Mouse (Mus musculus): ENCODE data around the gene Sct. TPM values are rescaled to one million over a fixed set of nuclear protein-coding genes. Genes with fewer than 3 reads are reported as not detected.
"Not testable (repeated sequence)": the region's sequence is repeated elsewhere in the genome, so short reads cannot be mapped to it uniquely, and the experiment has no call there.

The Sct gene
- polyA plus RNA-seq, 1 experiment from 2014 or later, result 2.6 TPM

DNA sequence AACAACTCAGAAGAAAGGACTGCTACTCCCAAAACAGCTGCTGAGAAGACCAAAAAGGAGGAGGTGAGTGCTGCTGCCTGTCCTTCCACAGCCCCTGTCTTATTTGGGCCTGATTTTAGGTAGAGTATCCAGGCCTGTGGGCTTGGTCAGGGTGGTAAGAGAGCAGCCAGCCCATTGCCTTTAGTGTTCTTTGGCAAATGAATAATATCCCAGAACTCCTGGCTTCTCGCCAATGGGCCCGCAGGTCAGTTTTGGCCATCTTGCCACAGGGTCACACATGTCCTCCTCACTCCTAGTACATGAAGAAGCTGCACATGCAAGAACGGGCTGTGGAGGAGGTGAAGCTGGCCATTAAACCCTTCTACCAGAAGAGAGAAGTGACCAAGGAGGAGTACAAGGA, 17.5 kb downstream of the Sct start:
- Histone ChIP-seq H3K36me3 (ENCODE audit: control insufficient read depth, insufficient read depth, low read length) (peaks cover 58% of the 10 kb centered on the region), H3K4me3 (ENCODE audit: low read length) (no peak overlapping the region), H3K27ac (ENCODE audit: low read length) (no peak overlapping the region), H3K9me3 (ENCODE audit: control insufficient read depth, low read length) (no peaks in the 10 kb centered on the region), H3K9ac (ENCODE audit: low read length) (no peak overlapping the region), H3K4me2 (ENCODE audit: low read depth, low read length) (no peak overlapping the region), H3K4me1 (replicated peaks; ENCODE audit: control insufficient read depth, insufficient read depth, low read length) (peaks cover 6% of the 10 kb centered on the region), H3K27me3 (ENCODE audit: control insufficient read depth, insufficient read depth, low read depth, low read length) (no peaks in the 10 kb centered on the region)
- 87% methylated on average over 3 of the region's 3 CpGs for WGBS
- no peak for ATAC-seq (ENCODE audit: low read depth)

DNA sequence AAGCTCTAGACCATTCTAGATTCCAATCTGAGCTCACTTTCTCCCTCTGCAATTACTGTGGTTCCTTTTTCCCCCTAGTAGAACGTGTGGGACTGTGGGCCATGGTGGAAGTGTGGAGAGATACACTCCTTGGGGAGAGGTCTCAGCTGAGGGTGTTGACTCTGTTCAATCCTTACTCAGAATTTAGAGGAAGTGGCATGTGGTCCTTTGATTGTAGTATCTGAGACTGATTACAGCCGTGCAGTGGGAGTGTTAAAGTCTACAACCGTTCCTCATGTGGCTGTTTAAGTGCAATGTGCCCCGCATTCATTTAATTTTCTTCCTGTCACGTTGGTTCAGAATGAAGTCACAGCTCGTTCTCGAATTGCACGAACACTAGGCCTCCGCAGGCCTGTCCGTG, 22.8 kb downstream of the Sct start:
- Histone ChIP-seq H3K9ac (ENCODE audit: low read length) (no peak overlapping the region), H3K4me2 (ENCODE audit: low read depth, low read length) (no peak overlapping the region)

DNA sequence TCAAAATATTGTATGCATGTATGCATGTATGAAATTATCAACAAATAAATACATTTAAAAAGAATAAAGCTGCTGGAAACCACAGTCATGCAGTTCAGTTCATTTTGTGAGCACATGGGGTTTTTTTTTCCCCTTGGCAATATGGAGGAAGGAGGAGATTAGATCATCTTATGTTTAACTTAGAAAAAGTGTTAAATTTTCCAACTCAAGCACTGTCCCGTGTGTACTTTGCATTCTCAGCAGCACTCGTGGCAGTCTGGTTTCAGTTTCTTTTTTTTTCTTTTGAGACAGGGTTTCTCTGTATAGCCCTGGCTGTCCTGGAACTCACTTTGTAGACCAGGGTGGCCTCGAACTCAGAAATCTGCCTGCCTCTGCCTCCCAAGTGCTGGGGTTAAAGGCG, 28.4 kb downstream of the Sct start:
- H3K9me3 ChIP-seq (ENCODE audit: control insufficient read depth, low read length); H3K9ac ChIP-seq (ENCODE audit: low read length); H3K27ac ChIP-seq (ENCODE audit: low read length); H3K27me3 ChIP-seq (ENCODE audit: control insufficient read depth, insufficient read depth, low read depth, low read length); H3K4me1 ChIP-seq (replicated peaks; ENCODE audit: control insufficient read depth, insufficient read depth, low read length); H3K4me2 ChIP-seq (ENCODE audit: low read depth, low read length); ATAC-seq (ENCODE audit: low read depth); H3K4me3 ChIP-seq (ENCODE audit: low read length): not testable (repeated sequence)
- WGBS, result 71% methylated on average over 4 of the region's 4 CpGs
- peaks cover 52% of the 10 kb centered on the region for H3K36me3 ChIP-seq (ENCODE audit: control insufficient read depth, insufficient read depth, low read length)

More for the DNA sequence above, 22.8 kb downstream of the Sct start:
- H3K27ac ChIP-seq (ENCODE audit: low read length), result no peak overlapping the region
- no peaks in the 10 kb centered on the region for H3K27me3 ChIP-seq (ENCODE audit: control insufficient read depth, insufficient read depth, low read depth, low read length)
- H3K36me3 ChIP-seq (ENCODE audit: control insufficient read depth, insufficient read depth, low read length), result peaks cover 62% of the 10 kb centered on the region
- H3K4me1 ChIP-seq (replicated peaks; ENCODE audit: control insufficient read depth, insufficient read depth, low read length), result no peaks in the 10 kb centered on the region
- H3K9me3 ChIP-seq (ENCODE audit: control insufficient read depth, low read length), result no peaks in the 10 kb centered on the region
- ATAC-seq (ENCODE audit: low read depth), result no peak
- 91% methylated on average over 10 of the region's 10 CpGs for WGBS
- no peak overlapping the region for H3K4me3 ChIP-seq (ENCODE audit: low read length)

DNA sequence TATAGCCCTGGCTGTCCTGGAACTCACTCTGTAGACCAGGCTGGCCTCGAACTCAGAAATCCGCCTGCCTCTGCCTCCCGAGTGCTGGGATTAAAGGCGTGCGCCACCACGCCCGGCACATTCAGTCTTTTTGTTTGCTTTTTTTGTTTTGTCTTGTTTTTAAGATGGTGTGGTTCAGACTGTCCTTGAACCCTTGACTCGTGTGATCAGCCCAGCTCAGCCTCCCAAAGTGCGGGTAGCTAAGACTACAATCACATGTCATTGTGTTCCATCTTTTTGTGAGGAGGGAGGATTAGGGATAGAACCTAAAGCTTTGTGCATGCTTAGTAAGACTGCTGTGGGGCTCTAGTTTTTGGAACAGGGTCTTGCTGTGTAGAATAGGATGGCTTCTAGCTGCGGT, 47.4 kb downstream of the Sct start:
- WGBS, result 90% methylated on average over 9 of the region's 10 CpGs

DNA sequence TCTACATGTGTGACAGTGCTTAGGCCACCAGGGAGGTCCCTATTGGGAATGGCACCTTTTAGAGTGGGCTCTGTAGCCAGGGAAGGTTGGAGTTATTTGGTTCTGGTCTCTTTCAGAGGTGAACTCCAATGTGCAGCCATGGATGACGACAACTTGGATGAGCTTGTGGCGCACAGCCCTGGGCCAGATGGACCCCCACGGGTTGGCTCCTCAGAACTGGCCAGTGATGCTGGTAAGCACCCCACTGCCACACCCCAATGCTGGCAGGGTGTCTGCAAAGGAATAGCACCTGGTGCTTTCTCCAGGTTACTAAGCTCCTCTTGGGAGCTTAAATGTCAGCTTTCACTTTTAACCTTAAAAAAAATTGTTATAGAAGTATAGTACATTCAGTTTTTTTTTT, 47.8 kb downstream of the Sct start:
- Histone ChIP-seq H3K4me2 (ENCODE audit: low read depth, low read length) (no peak overlapping the region), H3K9me3 (ENCODE audit: control insufficient read depth, low read length) (no peaks in the 10 kb centered on the region), H3K27me3 (ENCODE audit: control insufficient read depth, insufficient read depth, low read depth, low read length) (no peaks in the 10 kb centered on the region), H3K27ac (ENCODE audit: low read length) (no peak overlapping the region), H3K4me1 (replicated peaks; ENCODE audit: control insufficient read depth, insufficient read depth, low read length) (peaks cover 11% of the 10 kb centered on the region), H3K4me3 (ENCODE audit: low read length) (no peak overlapping the region), H3K9ac (ENCODE audit: low read length) (no peak overlapping the region), H3K36me3 (ENCODE audit: control insufficient read depth, insufficient read depth, low read length) (peaks cover 27% of the 10 kb centered on the region)
- ATAC-seq (ENCODE audit: low read depth), result no peak
- WGBS, result 89% methylated on average over 3 of the region's 3 CpGs

More for the DNA sequence above, 47.4 kb downstream of the Sct start:
- peaks cover 27% of the 10 kb centered on the region for H3K36me3 ChIP-seq (ENCODE audit: control insufficient read depth, insufficient read depth, low read length)
- H3K27me3 ChIP-seq (ENCODE audit: control insufficient read depth, insufficient read depth, low read depth, low read length), result no peaks in the 10 kb centered on the region
- H3K4me3 ChIP-seq (ENCODE audit: low read length), result no peak overlapping the region
- H3K4me2 ChIP-seq (ENCODE audit: low read depth, low read length), result no peak overlapping the region
- H3K4me1 ChIP-seq (replicated peaks; ENCODE audit: control insufficient read depth, insufficient read depth, low read length), result peaks cover 11% of the 10 kb centered on the region
- ATAC-seq (ENCODE audit: low read depth), result no peak
- no peak overlapping the region for H3K9ac ChIP-seq (ENCODE audit: low read length)
- no peaks in the 10 kb centered on the region for H3K9me3 ChIP-seq (ENCODE audit: control insufficient read depth, low read length)
- no peak overlapping the region for H3K27ac ChIP-seq (ENCODE audit: low read length)

DNA sequence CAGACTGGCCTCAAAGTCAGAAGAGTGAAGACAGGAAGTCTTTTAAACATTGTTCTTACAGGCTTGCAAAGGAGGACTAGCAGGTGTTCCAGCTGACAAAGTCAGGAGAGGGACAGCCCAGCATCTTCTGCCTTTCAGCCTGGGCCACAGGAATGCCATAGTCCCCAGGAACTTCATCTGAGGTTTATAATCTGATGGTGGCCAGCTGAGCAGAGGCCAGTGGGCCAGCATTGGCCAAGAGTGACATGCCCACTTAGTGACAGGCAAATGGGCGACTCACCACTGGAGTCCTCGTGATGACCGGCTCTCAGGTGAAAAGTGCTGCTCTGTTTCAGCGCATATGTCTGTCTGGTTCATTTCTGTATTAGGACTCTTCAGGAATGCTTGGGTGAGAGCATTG, 48.4 kb downstream of the Sct start:
- Histone ChIP-seq H3K36me3 (ENCODE audit: control insufficient read depth, insufficient read depth, low read length) (peaks cover 27% of the 10 kb centered on the region), H3K9me3 (ENCODE audit: control insufficient read depth, low read length) (no peaks in the 10 kb centered on the region), H3K4me2 (ENCODE audit: low read depth, low read length) (no peak overlapping the region; the same call in 1 of the 2 replicates), H3K27ac (ENCODE audit: low read length) (no peak overlapping the region), H3K4me1 (replicated peaks; ENCODE audit: control insufficient read depth, insufficient read depth, low read length) (peaks cover 11% of the 10 kb centered on the region), H3K9ac (ENCODE audit: low read length) (no peak overlapping the region), H3K27me3 (ENCODE audit: control insufficient read depth, insufficient read depth, low read depth, low read length) (no peaks in the 10 kb centered on the region), H3K4me3 (ENCODE audit: low read length) (no peak overlapping the region)
- 96% methylated on average over 4 of the region's 4 CpGs for WGBS
- no peak for ATAC-seq (ENCODE audit: low read depth)

DNA sequence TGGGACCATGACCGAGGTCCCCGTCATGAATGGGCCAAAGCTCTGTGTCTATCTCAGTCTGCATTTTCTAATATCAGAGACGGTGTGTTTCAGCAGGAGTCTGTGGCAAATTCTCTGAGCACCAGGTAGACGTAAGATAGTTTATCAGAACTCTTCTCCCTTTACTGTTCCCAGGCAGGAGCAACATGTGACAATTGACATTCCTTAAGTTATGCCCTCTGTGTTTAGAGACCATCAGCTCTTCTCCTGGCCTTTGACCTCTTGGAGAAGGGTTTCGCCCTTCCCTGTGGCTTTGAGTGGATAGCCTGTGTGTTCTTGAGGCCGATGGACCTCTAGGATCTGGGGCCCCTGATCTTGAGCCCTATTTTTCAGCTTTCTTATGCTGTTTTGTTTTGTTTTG, 49.2 kb downstream of the Sct start:
- Histone ChIP-seq H3K9me3 (ENCODE audit: control insufficient read depth, low read length) (no peaks in the 10 kb centered on the region), H3K36me3 (ENCODE audit: control insufficient read depth, insufficient read depth, low read length) (peaks cover 22% of the 10 kb centered on the region), H3K27me3 (ENCODE audit: control insufficient read depth, insufficient read depth, low read depth, low read length) (no peaks in the 10 kb centered on the region), H3K27ac (ENCODE audit: low read length) (no peak overlapping the region), H3K4me2 (ENCODE audit: low read depth, low read length) (peak overlapping the region; percentile 95), H3K4me3 (ENCODE audit: low read length) (peak overlapping the region; percentile 72), H3K4me1 (replicated peaks; ENCODE audit: control insufficient read depth, insufficient read depth, low read length) (peaks cover 11% of the 10 kb centered on the region), H3K9ac (ENCODE audit: low read length) (peak overlapping the region; percentile 93)
- WGBS, result 42% methylated on average over 6 of the region's 6 CpGs
- ATAC-seq (ENCODE audit: low read depth), result no peak

Other genes with a start within 250 kb of the Sct start
- gene B4galnt4, start 218.0 kb downstream of the Sct start, polyA plus RNA-seq (2015; fragmentation: Nextera tagmentation; extraction: Ambion mirVana), result 3.2 and 3.8 TPM in 2 replicates
- 16.6 and 18.5 TPM in 2 replicates for gene Pkp3, start 200.9 kb downstream of the Sct start, polyA plus RNA-seq (2015; fragmentation: Nextera tagmentation; extraction: Ambion mirVana)
- gene Sigirr, start 178.6 kb downstream of the Sct start, polyA plus RNA-seq (2015; fragmentation: Nextera tagmentation; extraction: Ambion mirVana), result 17.7 and 20.4 TPM in 2 replicates
- 6.7 and 6.9 TPM in 2 replicates for gene Ano9, start 161.3 kb downstream of the Sct start, polyA plus RNA-seq (2015; fragmentation: Nextera tagmentation; extraction: Ambion mirVana)
- gene Ptdss2, start 156.8 kb downstream of the Sct start, polyA plus RNA-seq (2015; fragmentation: Nextera tagmentation; extraction: Ambion mirVana), result 60.3 and 65.2 TPM in 2 replicates
- gene Rnh1, start 106.3 kb downstream of the Sct start, polyA plus RNA-seq (2015; fragmentation: Nextera tagmentation; extraction: Ambion mirVana), result 153 and 165 TPM in 2 replicates
- 48.5 and 48.8 TPM in 2 replicates for gene Hras, start 85.1 kb downstream of the Sct start, polyA plus RNA-seq (2015; fragmentation: Nextera tagmentation; extraction: Ambion mirVana)
- 8.6 and 8.9 TPM in 2 replicates for gene Lrrc56, start 85.0 kb downstream of the Sct start, polyA plus RNA-seq (2015; fragmentation: Nextera tagmentation; extraction: Ambion mirVana)
- 1.3 and 1.4 TPM in 2 replicates for gene Lmntd2, start 65.1 kb downstream of the Sct start, polyA plus RNA-seq (2015; fragmentation: Nextera tagmentation; extraction: Ambion mirVana)
- gene Rassf7, start 63.3 kb downstream of the Sct start, polyA plus RNA-seq (2015; fragmentation: Nextera tagmentation; extraction: Ambion mirVana), result 69.4 and 86.6 TPM in 2 replicates
- gene Phrf1, start 50.3 kb downstream of the Sct start, polyA plus RNA-seq (2015; fragmentation: Nextera tagmentation; extraction: Ambion mirVana), result 72.3 and 77.2 TPM in 2 replicates
- gene Irf7, start 12.7 kb downstream of the Sct start, polyA plus RNA-seq (2015; fragmentation: Nextera tagmentation; extraction: Ambion mirVana), result 3.4 and 4.8 TPM in 2 replicates
- 0.15 and 0.35 TPM in 2 replicates for gene Cdhr5, start 2.3 kb downstream of the Sct start, polyA plus RNA-seq (2015; fragmentation: Nextera tagmentation; extraction: Ambion mirVana)
- 0.11 and 0.43 TPM in 2 replicates for gene Drd4, start 12.9 kb upstream of the Sct start, polyA plus RNA-seq (2015; fragmentation: Nextera tagmentation; extraction: Ambion mirVana)
- gene Deaf1, start 48.6 kb upstream of the Sct start, polyA plus RNA-seq (2015; fragmentation: Nextera tagmentation; extraction: Ambion mirVana), result 52.7 and 53.6 TPM in 2 replicates
- gene Tmem80, start 48.6 kb upstream of the Sct start, polyA plus RNA-seq (2015; fragmentation: Nextera tagmentation; extraction: Ambion mirVana), result 45.1 and 50.2 TPM in 2 replicates
- 37.4 and 42.6 TPM in 2 replicates for gene Eps8l2, start 59.7 kb upstream of the Sct start, polyA plus RNA-seq (2015; fragmentation: Nextera tagmentation; extraction: Ambion mirVana)
- 279 and 283 TPM in 2 replicates for gene Taldo1, start 113.1 kb upstream of the Sct start, polyA plus RNA-seq (2015; fragmentation: Nextera tagmentation; extraction: Ambion mirVana)
- 54.0 and 57.0 TPM in 2 replicates for gene Gatd1, start 135.0 kb upstream of the Sct start, polyA plus RNA-seq (2015; fragmentation: Nextera tagmentation; extraction: Ambion mirVana)
- gene Cend1, start 150.4 kb upstream of the Sct start, polyA plus RNA-seq (2015; fragmentation: Nextera tagmentation; extraction: Ambion mirVana), result 0.79 TPM in 2 replicates
- gene Slc25a22, start 158.8 kb upstream of the Sct start, polyA plus RNA-seq (2015; fragmentation: Nextera tagmentation; extraction: Ambion mirVana), result 21.7 and 24.5 TPM in 2 replicates
- 14.4 and 15.4 TPM in 2 replicates for gene Pidd1, start 164.9 kb upstream of the Sct start, polyA plus RNA-seq (2015; fragmentation: Nextera tagmentation; extraction: Ambion mirVana)
- 1,124 and 1,266 TPM in 2 replicates for gene Rplp2, start 168.2 kb upstream of the Sct start, polyA plus RNA-seq (2015; fragmentation: Nextera tagmentation; extraction: Ambion mirVana)
- gene Pnpla2, start 176.1 kb upstream of the Sct start, polyA plus RNA-seq (2015; fragmentation: Nextera tagmentation; extraction: Ambion mirVana), result 42.9 and 46.2 TPM in 2 replicates
- 39.3 and 42.0 TPM in 2 replicates for gene Cracr2b, start 182.0 kb upstream of the Sct start, polyA plus RNA-seq (2015; fragmentation: Nextera tagmentation; extraction: Ambion mirVana)
- 36.4 and 39.3 TPM in 2 replicates for gene Cd151, start 188.3 kb upstream of the Sct start, polyA plus RNA-seq (2015; fragmentation: Nextera tagmentation; extraction: Ambion mirVana)
- gene Polr2l, start 196.0 kb upstream of the Sct start, polyA plus RNA-seq (2015; fragmentation: Nextera tagmentation; extraction: Ambion mirVana), result 59.9 and 61.3 TPM in 2 replicates
- 88.3 and 91.2 TPM in 2 replicates for gene Tspan4, start 196.1 kb upstream of the Sct start, polyA plus RNA-seq (2015; fragmentation: Nextera tagmentation; extraction: Ambion mirVana)